ENCODE assay signal across 22 mouse cellular contexts in the genomic region with DNA sequence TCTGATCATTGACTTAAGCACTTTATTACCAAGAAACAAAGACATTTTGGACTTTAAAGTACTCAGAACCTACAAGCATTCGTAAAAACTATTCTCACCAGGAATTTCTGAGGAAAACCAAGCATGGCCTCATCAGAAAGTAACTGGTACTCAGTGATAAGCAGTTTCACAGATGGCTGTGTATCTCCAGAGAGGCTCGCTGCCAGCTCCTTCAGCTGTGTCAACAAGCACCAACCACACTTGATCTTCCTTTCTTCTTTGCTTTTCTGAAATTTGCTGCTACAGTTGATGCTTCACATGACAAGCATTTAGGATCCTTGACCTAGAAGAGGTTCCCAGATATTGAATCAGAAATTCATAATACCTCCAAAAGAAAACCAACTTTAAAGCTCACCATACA.
A peak's percentile ranks its signal among the peaks of the same experiment; 100 is the strongest.
DNase-seq lines count a peak whose midpoint lies in the region; TF ChIP-seq lines count a peak whose summit lies in the region.
"Had no signal": no experiment of that assay in that cellular context is flagged by ENCODE, and none has a peak within 500 bp of the region (broad histone marks: within the 10 kb centered on the region; RNA-seq: fewer than 3 reads in every experiment).

No protein-coding gene starts in this region.

- WGBS in heart, embryonic 10.5 days: 55% methylated on average over 2 of the region's 2 CpGs

- H3K4me3 ChIP-seq in heart, embryonic 10.5 days: no peak overlapping the region
- H3K4me3 ChIP-seq: embryonic facial prominence, embryonic 10.5 days; heart, embryonic 15.5 days; hindbrain, embryonic 15.5 days; intestine, embryonic 15.5 days; layer of hippocampus, adult 2 months; myocyte; neural tube, embryonic 13.5 days had no signal

- intact Hi-C loops in left cerebral cortex, postnatal 10 days (cut with DNase I): no loop called here

- H3K27me3 ChIP-seq in heart, embryonic 10.5 days (ENCODE audit: insufficient read depth, poor library complexity, severe bottlenecking): no peaks in the 10 kb centered on the region
- H3K27me3 ChIP-seq: heart, embryonic 15.5 days; hindbrain, embryonic 15.5 days; intestine, embryonic 15.5 days; neural tube, embryonic 13.5 days had no signal

- H3K9me3 ChIP-seq in heart, embryonic 10.5 days: no peaks in the 10 kb centered on the region
- H3K9me3 ChIP-seq: embryonic facial prominence, embryonic 10.5 days; heart, embryonic 15.5 days; hindbrain, embryonic 15.5 days; intestine, embryonic 15.5 days; neural tube, embryonic 13.5 days had no signal

- peak; percentile 16 for DNase-seq in cerebellum, adult 11 months
- no peak for DNase-seq in cerebellum, adult 8-10 months
- DNase-seq in left cerebral cortex, postnatal 10 days (ENCODE audit: extremely low spot score in 1 of 2, low spot score in 2 of 2): peak; percentile 7 to 26
- no peak for DNase-seq in left cerebral cortex, adult 18-20 months (ENCODE audit: low spot score in 2 of 2)
- peak; percentile 17 for DNase-seq in brain, embryonic 14.5 days (ENCODE audit: low read depth)
- peak; percentile 21 to 31 for DNase-seq in cerebellum, postnatal 36 days
- DNase-seq in heart, embryonic 10.5 days (ENCODE audit: low spot score): no peak
- DNase-seq in gastrocnemius, postnatal 4 days (ENCODE audit: low spot score in 2 of 2): no peak
- DNase-seq: adrenal gland, postnatal 10 days; gastrocnemius, postnatal 36 days; heart, postnatal 36 days; kidney, adult 8-10 months; kidney, postnatal 10 days; lung, postnatal 4 days; retina, postnatal 1 day had no signal

- TF ChIP-seq POLR2A in brain, embryonic 14.5 days (IDR thresholded peaks at IDR 0.05; ENCODE audit: borderline replicate concordance, extremely low read depth, insufficient read depth, insufficient read length, poor library complexity, severe bottlenecking): no peak

- H3K4me1 ChIP-seq in heart, embryonic 10.5 days: no peaks in the 10 kb centered on the region
- H3K4me1 ChIP-seq: embryonic facial prominence, embryonic 10.5 days; heart, embryonic 15.5 days; hindbrain, embryonic 15.5 days; intestine, embryonic 15.5 days; neural tube, embryonic 13.5 days had no signal

- H3K27ac ChIP-seq in heart, embryonic 10.5 days: no peak overlapping the region
- H3K27ac ChIP-seq: embryonic facial prominence, embryonic 10.5 days; heart, embryonic 15.5 days; hindbrain, embryonic 15.5 days; intestine, embryonic 15.5 days; layer of hippocampus, adult 2 months; neural tube, embryonic 13.5 days had no signal

- TF ChIP-seq CTCF in brain, embryonic 14.5 days (IDR thresholded peaks at IDR 0.05; ENCODE audit: borderline replicate concordance, extremely low read depth, insufficient read depth, insufficient read length): no peak

- no peaks in the 10 kb centered on the region for H3K36me3 ChIP-seq in heart, embryonic 10.5 days
- H3K36me3 ChIP-seq: embryonic facial prominence, embryonic 10.5 days; heart, embryonic 15.5 days; hindbrain, embryonic 15.5 days; intestine, embryonic 15.5 days; neural tube, embryonic 13.5 days had no signal

Comparison
In these comparisons a context has a peak if more than half of its experiments do, and no peak if none do; other contexts are left out.
1. DNase-seq: peak in cerebellum, adult 11 months (single experiment), left cerebral cortex, postnatal 10 days (2 of 2), brain, embryonic 14.5 days (single experiment) and cerebellum, postnatal 36 days (2 of 2); none in cerebellum, adult 8-10 months (single experiment), left cerebral cortex, adult 18-20 months (0 of 2), heart, embryonic 10.5 days (single experiment) and gastrocnemius, postnatal 4 days (0 of 2).